Mouse (Mus musculus) midbrain, embryonic 11.5 days (tissue): ENCODE results near the gene Cyp2d10. TPM values are rescaled to one million over a fixed set of nuclear protein-coding genes. Genes with fewer than 3 reads are reported as not detected.
A peak's percentile ranks its signal among the peaks of the same experiment; 100 is the strongest.
"Not testable (repeated sequence)": the region's sequence is repeated elsewhere in the genome, so short reads cannot be mapped to it uniquely, and the experiment has no call there.

Experiments used
- ATAC-seq: fragments of 200-750 bp; cut with Nextera tagmentation; 2 replicates; pipeline ENCODE4 v1.8.0; 2017; ENCODE audit warnings: moderate TSS enrichment, moderate library complexity; ENCODE audit not compliant: low FRiP score
- DNase-seq: peaks from one replicate; pipeline ENCODE4 v3.0.0; 2015; ENCODE audit warnings: low spot score; ENCODE audit errors: missing footprints
- H3K27ac ChIP-seq: fragments of 300-500 bp; sonication (generic); 2 replicates; pipeline ENCODE4 v1.5.1; 2014; ENCODE audit warnings: low read depth, low read length
- H3K27me3 ChIP-seq: fragments of 300-500 bp; sonication (generic); 2 replicates; pipeline ENCODE4 v1.6.1; 2014; ENCODE audit warnings: mild to moderate bottlenecking, low read length, moderate library complexity, mixed read lengths; ENCODE audit not compliant: control insufficient read depth, insufficient read depth
- H3K36me3 ChIP-seq: fragments of 300-500 bp; sonication (generic); 2 replicates; pipeline ENCODE4 v1.6.1; 2014; ENCODE audit warnings: mild to moderate bottlenecking, low read length, moderate library complexity, mixed read lengths; ENCODE audit not compliant: control insufficient read depth, insufficient read depth
- H3K4me1 ChIP-seq: fragments of 300-500 bp; sonication (generic); 2 replicates; pipeline ENCODE4 v1.6.1; 2014; ENCODE audit warnings: low read length; ENCODE audit not compliant: control insufficient read depth, insufficient read depth
- H3K4me2 ChIP-seq: fragments of 300-500 bp; sonication (generic); 2 replicates; pipeline ENCODE4 v1.6.1; 2014; ENCODE audit warnings: mild to moderate bottlenecking, moderate library complexity
- H3K4me3 ChIP-seq: fragments of 300-500 bp; sonication (generic); 2 replicates; pipeline ENCODE4 v1.5.1; 2014; ENCODE audit warnings: low read depth, low read length
- H3K9ac ChIP-seq: fragments of 300-500 bp; sonication (generic); 2 replicates; pipeline ENCODE4 v1.6.1; 2014; ENCODE audit warnings: low read length
- H3K9me3 ChIP-seq: fragments of 300-500 bp; sonication (generic); 2 replicates; pipeline ENCODE4 v1.6.1; 2016; ENCODE audit warnings: low read length; ENCODE audit not compliant: control insufficient read depth
- WGBS: fragments of 180-500 bp; shearing (Covaris S2); extraction: QIAGEN DNeasy Blood & Tissue Kit; methylation state at CpG from one replicate; pipeline ENCODE4 v1.1.7; 2014; 5-methylcytosine and 5-hydroxymethylcytosine counted together
- polyA plus RNA-seq: library from polyadenylated mRNA; unstranded; fragments of >200 nt; fragmentation: Nextera tagmentation; extraction: Ambion mirVana; gene quantifications from 2 replicates; pipeline ENCODE4 v1.2.1, GENCODE M21; 2014

Cyp2d10 gene
- polyA plus RNA-seq, 1 experiment from 2014 or later, result not detected

DNA sequence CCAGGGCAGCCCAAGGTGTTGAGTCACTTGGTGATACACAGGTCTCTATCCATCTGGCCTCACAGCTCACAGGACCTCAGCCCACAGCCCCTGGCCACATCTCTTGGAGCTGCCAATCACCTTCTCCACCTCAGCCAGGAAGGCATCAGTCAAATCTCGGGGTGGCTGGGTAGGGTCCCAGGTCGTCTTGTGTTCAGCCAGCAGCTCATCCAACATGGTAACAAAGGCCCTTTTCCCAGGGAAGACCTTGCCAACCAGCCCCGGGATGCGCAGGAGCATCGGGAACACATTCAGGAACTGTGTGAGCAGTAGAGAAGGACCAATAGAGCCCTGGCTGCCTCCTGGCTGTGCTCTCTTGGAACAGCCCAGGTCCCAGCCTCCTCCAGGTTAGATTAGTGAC, 34.0 kb downstream of the Cyp2d10 start:
- peak; percentile 53 for DNase-seq
- Histone ChIP-seq H3K4me2 (no peak overlapping the region), H3K4me3 (no peak overlapping the region), H3K36me3 (no peaks in the 10 kb centered on the region), H3K4me1 (no peaks in the 10 kb centered on the region), H3K27me3 (no peaks in the 10 kb centered on the region), H3K27ac (no peak overlapping the region), H3K9me3 (no peaks in the 10 kb centered on the region), H3K9ac (no peak overlapping the region)
- 96% methylated on average over 5 of the region's 5 CpGs for WGBS
- ATAC-seq, result no peak

DNA sequence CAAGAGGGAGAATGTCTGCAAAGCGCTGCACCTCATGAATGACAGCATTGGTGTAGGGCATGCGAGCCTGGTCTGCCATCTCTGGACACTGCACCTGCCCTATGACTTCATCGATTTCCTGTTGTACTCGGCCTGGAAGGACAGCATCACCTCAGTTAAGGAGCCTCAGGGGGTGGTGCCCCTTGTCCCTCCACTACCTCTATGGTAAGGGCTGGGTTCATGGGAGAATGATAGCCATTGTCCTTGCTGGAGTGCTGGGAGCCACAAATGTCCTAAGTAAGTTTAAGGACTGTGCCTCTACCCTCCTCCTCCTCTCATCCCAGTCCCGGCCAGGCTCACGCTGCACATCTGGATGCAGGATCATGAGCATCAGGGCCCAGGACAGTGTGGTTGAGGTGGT, 34.5 kb downstream of the Cyp2d10 start:
- H3K9ac ChIP-seq, result no peak overlapping the region
- H3K27ac ChIP-seq, result no peak overlapping the region
- H3K4me1 ChIP-seq, result no peaks in the 10 kb centered on the region
- H3K36me3 ChIP-seq, result no peaks in the 10 kb centered on the region
- ATAC-seq (no peak), DNase-seq (peak; percentile 17)
- no peaks in the 10 kb centered on the region for H3K9me3 ChIP-seq
- no peaks in the 10 kb centered on the region for H3K27me3 ChIP-seq
- 89% methylated on average over 6 of the region's 6 CpGs for WGBS
- H3K4me3 ChIP-seq, result no peak overlapping the region
- H3K4me2 ChIP-seq, result no peak overlapping the region

DNA sequence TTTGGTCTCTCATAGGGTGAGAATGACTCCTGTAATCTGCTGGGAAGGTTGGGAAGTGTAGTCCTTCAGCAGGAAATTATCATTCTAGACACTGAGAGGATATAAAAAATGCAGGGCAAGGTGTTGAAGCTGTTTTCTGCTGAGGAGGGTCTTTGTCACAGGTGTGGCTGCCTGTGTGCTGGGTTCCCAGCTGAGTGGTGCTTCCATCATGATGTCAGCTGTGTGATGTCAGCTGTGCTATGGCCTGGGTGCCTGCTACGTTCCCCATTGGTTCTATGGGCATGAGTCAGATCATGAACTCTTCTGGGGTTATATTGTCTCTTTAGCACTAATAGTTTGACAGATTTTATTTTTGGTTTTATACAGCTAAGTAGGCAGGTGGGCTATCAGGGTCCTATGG, 38.1 kb downstream of the Cyp2d10 start:
- ATAC-seq (no peak), DNase-seq (peak; percentile 23)
- no peaks in the 10 kb centered on the region for H3K36me3 ChIP-seq
- H3K27me3 ChIP-seq, result no peaks in the 10 kb centered on the region
- H3K4me1 ChIP-seq, result no peaks in the 10 kb centered on the region
- no peak overlapping the region for H3K4me3 ChIP-seq
- 73% methylated on average over 1 of the region's 1 CpGs for WGBS
- no peak overlapping the region for H3K4me2 ChIP-seq
- no peak overlapping the region for H3K9ac ChIP-seq
- H3K27ac ChIP-seq, result no peak overlapping the region
- no peaks in the 10 kb centered on the region for H3K9me3 ChIP-seq

DNA sequence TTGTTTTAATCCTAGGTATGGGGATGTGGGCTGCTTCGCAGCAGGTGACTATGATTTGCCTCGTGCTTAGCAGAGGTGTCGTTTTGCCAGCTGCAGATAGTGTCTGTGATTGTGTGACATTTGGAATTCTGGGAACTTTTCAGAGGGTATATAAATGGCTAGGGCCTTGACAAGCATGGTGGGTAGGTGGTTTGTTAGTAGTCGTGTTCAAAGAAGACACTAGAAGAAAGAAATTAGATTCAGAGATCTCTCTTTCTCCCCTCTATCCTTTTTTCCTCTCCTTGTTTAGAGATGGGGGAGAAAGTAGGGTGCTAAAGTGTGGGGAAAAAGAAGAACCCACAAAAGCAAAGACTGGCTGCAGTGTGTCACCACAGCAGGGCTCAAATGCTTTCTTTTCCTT, 38.8 kb downstream of the Cyp2d10 start:
- DNase-seq, result peak; percentile 56
- H3K9ac ChIP-seq, result no peak overlapping the region
- no peak overlapping the region for H3K4me3 ChIP-seq
- H3K36me3 ChIP-seq, result no peaks in the 10 kb centered on the region
- ATAC-seq, result no peak
- no peaks in the 10 kb centered on the region for H3K4me1 ChIP-seq
- no peak overlapping the region for H3K4me2 ChIP-seq
- no peaks in the 10 kb centered on the region for H3K9me3 ChIP-seq
- no peaks in the 10 kb centered on the region for H3K27me3 ChIP-seq
- H3K27ac ChIP-seq, result no peak overlapping the region
- 90% methylated on average over 4 of the region's 4 CpGs for WGBS

DNA sequence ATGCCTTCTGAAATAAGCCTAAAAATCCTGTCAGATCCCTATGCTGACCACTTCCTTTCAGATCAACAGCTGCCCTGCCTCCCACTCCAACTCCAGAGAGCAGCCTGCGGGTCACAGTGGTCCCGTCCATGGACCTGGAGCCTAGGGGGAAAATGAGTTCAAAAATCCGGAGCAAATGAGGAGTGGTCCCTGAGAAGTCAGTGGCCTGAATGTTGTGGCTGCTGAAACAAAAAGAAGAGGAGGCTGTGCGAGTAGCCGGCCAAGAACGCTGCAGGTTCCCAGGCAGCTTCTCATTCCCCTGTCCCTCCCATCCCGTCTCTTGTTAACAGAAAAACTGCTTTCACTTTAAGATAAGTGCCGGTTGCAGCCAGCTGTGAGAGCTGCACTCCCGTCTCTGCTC, 42.4 kb downstream of the Cyp2d10 start:
- not testable (repeated sequence) for H3K36me3 ChIP-seq, ATAC-seq, H3K9ac ChIP-seq, H3K9me3 ChIP-seq, H3K27me3 ChIP-seq, H3K4me1 ChIP-seq, H3K27ac ChIP-seq, H3K4me3 ChIP-seq, DNase-seq, H3K4me2 ChIP-seq
- 10% methylated on average over 6 of the region's 9 CpGs for WGBS

DNA sequence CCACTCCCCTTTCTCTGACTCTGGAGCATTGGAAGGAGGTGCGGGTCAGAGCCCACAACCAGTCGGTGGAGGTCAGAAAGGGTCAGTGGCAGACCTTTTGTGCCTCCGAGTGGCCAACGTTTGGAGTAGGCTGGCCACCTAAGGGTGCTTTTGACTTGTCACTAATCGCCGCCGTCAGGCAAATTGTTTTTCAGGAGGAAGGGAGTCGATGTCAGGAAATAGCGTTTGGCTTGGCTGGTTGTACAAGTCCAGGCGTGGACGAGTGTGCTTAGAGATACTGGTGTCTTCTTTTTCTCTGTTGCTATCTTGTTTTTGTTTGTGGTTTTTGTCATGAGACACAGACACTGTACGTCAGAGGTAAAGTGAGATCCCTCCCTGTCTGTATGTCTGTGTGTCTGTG, 43.2 kb downstream of the Cyp2d10 start:
- not testable (repeated sequence) for ATAC-seq, H3K4me3 ChIP-seq, H3K4me2 ChIP-seq, H3K4me1 ChIP-seq, H3K27me3 ChIP-seq, DNase-seq, H3K9ac ChIP-seq, H3K36me3 ChIP-seq, H3K27ac ChIP-seq, H3K9me3 ChIP-seq
- 82% methylated on average over 7 of the region's 12 CpGs for WGBS

DNA sequence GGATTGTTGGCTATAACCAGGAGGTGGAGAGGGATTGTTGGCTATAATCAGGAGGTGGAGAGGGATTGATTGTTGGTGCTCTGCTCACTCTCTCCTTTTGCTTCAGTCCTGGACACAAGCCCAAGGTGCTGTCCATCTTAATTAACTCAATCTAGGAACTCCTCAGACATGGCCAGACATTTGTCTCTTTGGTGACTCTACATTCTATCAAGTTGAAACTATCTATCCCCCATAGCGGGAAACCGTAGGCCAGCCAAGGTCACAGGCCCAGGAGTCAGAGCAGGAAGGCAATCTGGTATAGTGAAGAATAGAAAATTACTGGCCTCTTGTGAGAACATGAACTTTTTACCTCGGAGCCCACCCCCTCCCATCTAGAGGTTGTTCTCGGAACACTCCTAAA, 44.8 kb downstream of the Cyp2d10 start:
- no peaks in the 10 kb centered on the region for H3K4me1 ChIP-seq
- no peak overlapping the region for H3K4me3 ChIP-seq
- WGBS, result 91% methylated on average over 4 of the region's 4 CpGs
- H3K27ac ChIP-seq, result no peak overlapping the region
- H3K27me3 ChIP-seq, result no peaks in the 10 kb centered on the region
- H3K9me3 ChIP-seq, result no peaks in the 10 kb centered on the region
- ATAC-seq, result no peak
- H3K36me3 ChIP-seq, result no peaks in the 10 kb centered on the region
- H3K9ac ChIP-seq, result no peak overlapping the region
- no peak for DNase-seq
- no peak overlapping the region for H3K4me2 ChIP-seq

DNA sequence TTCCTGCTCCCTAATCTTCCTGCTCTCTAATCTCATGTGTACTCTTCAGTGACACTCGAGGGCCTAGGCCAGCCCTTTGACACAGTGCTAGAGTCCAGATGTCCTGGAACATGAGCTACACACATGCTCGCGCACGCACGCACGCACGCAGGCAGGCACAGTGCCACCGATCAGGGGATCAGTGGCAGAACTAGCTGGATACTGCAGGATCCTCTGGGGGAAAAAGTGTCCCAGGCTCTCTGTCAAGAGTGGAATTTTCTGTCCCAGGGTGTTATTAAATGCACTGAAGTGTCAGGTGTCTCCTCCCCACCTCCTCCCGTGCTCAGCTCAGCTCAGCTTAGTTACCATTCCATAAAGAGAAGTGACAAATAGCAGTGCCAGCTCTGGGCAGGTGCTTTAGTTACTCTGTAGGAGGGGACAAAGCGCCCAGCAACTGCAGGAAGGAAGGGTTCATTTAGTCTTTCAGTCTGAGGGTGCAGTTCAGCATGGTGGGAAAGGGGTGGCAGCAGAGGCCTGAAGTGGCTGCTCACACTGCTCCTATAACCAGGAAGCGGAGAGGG, 45.5 kb downstream of the Cyp2d10 start:
- no peak overlapping the region for H3K4me3 ChIP-seq
- H3K27me3 ChIP-seq, result no peaks in the 10 kb centered on the region
- no peaks in the 10 kb centered on the region for H3K4me1 ChIP-seq
- no peak overlapping the region for H3K27ac ChIP-seq
- DNase-seq, result peak; percentile 75
- no peak overlapping the region for H3K9ac ChIP-seq
- no peak overlapping the region for H3K4me2 ChIP-seq
- no peak for ATAC-seq
- H3K9me3 ChIP-seq, result no peaks in the 10 kb centered on the region
- 78% methylated on average over 11 of the region's 11 CpGs for WGBS
- no peaks in the 10 kb centered on the region for H3K36me3 ChIP-seq

DNA sequence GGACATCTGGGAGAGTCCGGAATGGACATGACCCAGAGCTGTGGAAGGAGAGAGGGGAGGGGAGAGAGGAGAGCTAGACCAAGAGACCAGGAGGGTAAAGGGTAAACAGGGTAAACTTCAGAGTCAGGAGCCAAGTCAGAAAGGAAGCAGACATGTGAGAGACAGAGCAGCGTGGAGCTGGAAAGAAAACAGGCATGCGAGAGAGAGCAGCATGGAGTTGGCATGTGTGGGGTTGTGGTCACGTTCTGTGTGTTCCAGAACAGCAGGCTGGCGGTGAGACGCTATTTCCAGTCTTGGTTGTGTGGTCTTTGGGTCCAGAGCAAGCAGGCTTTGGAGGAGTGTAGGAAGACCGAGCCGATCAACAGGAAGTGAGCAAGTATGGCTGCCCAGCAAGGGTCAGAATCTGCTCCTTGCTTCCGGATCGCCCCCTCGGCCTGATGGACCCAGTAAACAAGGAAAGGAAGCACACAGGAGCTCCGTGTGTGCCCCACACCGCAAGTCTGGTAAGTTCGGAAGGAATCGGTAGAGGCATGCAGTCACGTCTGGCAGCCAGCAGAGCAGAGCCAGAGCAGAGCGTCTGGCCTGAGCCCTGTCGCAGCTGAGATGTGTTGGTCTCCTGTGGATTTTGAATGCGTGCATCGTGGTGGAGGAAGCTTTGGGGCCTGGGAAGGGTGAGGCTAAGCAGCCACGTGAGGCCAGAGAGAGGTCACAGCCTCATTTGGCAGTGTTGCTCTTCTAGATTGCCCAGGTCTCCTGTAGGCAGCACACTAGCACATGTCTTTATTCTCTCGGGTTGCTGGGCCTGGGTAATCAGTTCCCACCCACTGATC, 48.3 kb downstream of the Cyp2d10 start:
- H3K4me1 ChIP-seq, result peaks cover 4% of the 10 kb centered on the region; the same call in 1 of the 2 replicates
- no peak overlapping the region for H3K9ac ChIP-seq
- no peak overlapping the region for H3K4me3 ChIP-seq
- DNase-seq, result no peak
- ATAC-seq, result no peak
- no peaks in the 10 kb centered on the region for H3K9me3 ChIP-seq
- H3K4me2 ChIP-seq, result no peak overlapping the region
- H3K27me3 ChIP-seq, result no peaks in the 10 kb centered on the region
- 73% methylated on average over 22 of the region's 22 CpGs for WGBS
- H3K27ac ChIP-seq, result no peak overlapping the region
- H3K36me3 ChIP-seq, result no peaks in the 10 kb centered on the region
